Mouse (Mus musculus) myocyte (in vitro differentiated cells): ENCODE data around the gene Actl6a. TPM values are rescaled to one million over a fixed set of nuclear protein-coding genes. Genes with fewer than 3 reads are reported as not detected.
"Not testable (repeated sequence)": the region's sequence is repeated elsewhere in the genome, so short reads cannot be mapped to it uniquely, and the experiment has no call there.

Source experiments
- H3K27me3 ChIP-seq: one replicate; pipeline ENCODE4 v1.6.1; 2011; ENCODE audit not compliant: control insufficient read depth, insufficient read depth, insufficient read length
- H3K36me3 ChIP-seq: one replicate; pipeline ENCODE4 v1.6.1; 2011; ENCODE audit not compliant: control insufficient read depth, insufficient read depth
- H3K4me2 ChIP-seq: one replicate; pipeline ENCODE4 v1.6.1; 2011; ENCODE audit warnings: low read depth, control low read depth
- H3K4me3 ChIP-seq: one replicate; pipeline ENCODE4 v1.5.1; 2011; ENCODE audit warnings: mild to moderate bottlenecking, control low read depth, moderate library complexity
- H3K79me2 ChIP-seq: one replicate; pipeline ENCODE4 v1.6.1; 2011; ENCODE audit not compliant: control insufficient read depth, insufficient read depth
- H3ac ChIP-seq: one replicate; pipeline ENCODE4 v1.6.1; 2011; ENCODE audit not compliant: control insufficient read depth, insufficient read length
- CEBPB ChIP-seq: IDR thresholded peaks from 2 replicates; pipeline ENCODE4 v1.6.1; 2011; ENCODE audit warnings: mild to moderate bottlenecking, moderate library complexity; ENCODE audit not compliant: poor library complexity, insufficient read depth, severe bottlenecking
- E2F4 ChIP-seq: IDR thresholded peaks from one replicate; pipeline ENCODE4 v1.6.1; 2011; ENCODE audit warnings: mild to moderate bottlenecking, control low read depth, moderate library complexity; ENCODE audit not compliant: insufficient read depth
- MAX ChIP-seq: IDR thresholded peaks from one replicate; pipeline ENCODE4 v1.6.1; 2011; ENCODE audit warnings: low read depth, mild to moderate bottlenecking, control low read depth
- MYOD1 ChIP-seq, 3 experiments: IDR thresholded peaks; one replicate each; pipeline ENCODE4 v1.6.1; 2011; ENCODE audit warnings: control low read depth in 2 of 3, low read depth in 2 of 3, mild to moderate bottlenecking in 2 of 3, moderate library complexity in 1 of 3; ENCODE audit not compliant: insufficient read length in 2 of 3, control insufficient read depth in 1 of 3
- MYOG ChIP-seq, 3 experiments: IDR thresholded peaks; one replicate each; pipeline ENCODE4 v1.6.1; 2011; ENCODE audit warnings: control low read depth in 2 of 3, low read depth in 2 of 3, mild to moderate bottlenecking in 2 of 3; ENCODE audit not compliant: insufficient read length in 2 of 3, control insufficient read depth in 1 of 3, insufficient read depth in 1 of 3
- POLR2A ChIP-seq: IDR thresholded peaks from one replicate; pipeline ENCODE4 v1.6.1; 2011; ENCODE audit warnings: low read depth, mild to moderate bottlenecking, control low read depth, moderate library complexity; ENCODE audit not compliant: insufficient read length
- POLR2AphosphoS2 ChIP-seq: IDR thresholded peaks from one replicate; pipeline ENCODE4 v1.6.1; 2011; ENCODE audit warnings: low read depth, control low read depth; ENCODE audit not compliant: insufficient read length
- REST ChIP-seq: IDR thresholded peaks from one replicate; pipeline ENCODE4 v1.6.1; 2011; ENCODE audit warnings: mild to moderate bottlenecking, control low read depth, moderate library complexity; ENCODE audit not compliant: insufficient read depth, insufficient read length
- SRF ChIP-seq: IDR thresholded peaks from one replicate; pipeline ENCODE4 v1.6.1; 2011; ENCODE audit warnings: low read depth; ENCODE audit not compliant: control insufficient read depth, insufficient read length
- TCF12 ChIP-seq: IDR thresholded peaks from one replicate; pipeline ENCODE4 v1.6.1; 2011; ENCODE audit warnings: mild to moderate bottlenecking, control low read depth; ENCODE audit not compliant: poor library complexity, insufficient read depth, severe bottlenecking
- TCF3 ChIP-seq: IDR thresholded peaks from one replicate; pipeline ENCODE4 v1.6.1; 2011; ENCODE audit warnings: low read depth, control low read depth; ENCODE audit not compliant: insufficient read length
- USF1 ChIP-seq: IDR thresholded peaks from one replicate; pipeline ENCODE4 v1.6.1; 2011; ENCODE audit warnings: low read depth, mild to moderate bottlenecking, control low read depth, moderate library complexity
- polyA plus RNA-seq: library from polyadenylated mRNA; unstranded; fragments of >200 nt; fragmentation: generic; extraction: Trizol; gene quantifications from one replicate; pipeline ENCODE4 v1.2.1, GENCODE M21; 2012; ENCODE audit warnings: missing spikeins

The Actl6a gene
- polyA plus RNA-seq, result 47.0 TPM

GRCm38 (mm10) chr3:32705647-32706348 is at the start of gene Actl6a:
Actl6a (plus strand) TSS chr3:32706298.
- H3K27me3 ChIP-seq, H3K36me3 ChIP-seq, H3ac ChIP-seq, H3K4me3 ChIP-seq, H3K4me2 ChIP-seq: not testable (repeated sequence)
- H3K79me2 ChIP-seq, result peaks cover 18% of the 10 kb centered on the region

GRCm38 (mm10) chr3:32656398-32656994 is 49.6 kb upstream of the Actl6a start:
- Histone ChIP-seq H3K36me3 (no peaks in the 10 kb centered on the region), H3K4me3 (no peak overlapping the region), H3K4me2 (no peak overlapping the region), H3K27me3 (no peaks in the 10 kb centered on the region), H3K79me2 (no peaks in the 10 kb centered on the region), H3ac (no peak overlapping the region)
- TF ChIP-seq TCF12, result no peak
- TF ChIP-seq USF1, result no peak
- TF ChIP-seq E2F4, result no peak
- TF ChIP-seq POLR2AphosphoS2, result no peak
- TF ChIP-seq POLR2A, result no peak
- no peak for TF ChIP-seq SRF
- TF ChIP-seq CEBPB, result no peak
- no peak for TF ChIP-seq TCF3
- no peak for TF ChIP-seq MYOD1 (IDR thresholded peaks at IDR 0.05; ENCODE audit: control insufficient read depth in 1 of 3, insufficient read length in 2 of 3, low read depth in 2 of 3)
- TF ChIP-seq REST, result no peak
- no peak for TF ChIP-seq MAX
- TF ChIP-seq MYOG (IDR thresholded peaks at IDR 0.05; ENCODE audit: control insufficient read depth in 1 of 3, insufficient read depth in 1 of 3, insufficient read length in 2 of 3, low read depth in 2 of 3), result no peak

- H3K27me3 ChIP-seq, result no peaks in the 10 kb centered on the region
- H3K79me2 ChIP-seq, result no peaks in the 10 kb centered on the region
- H3K4me3 ChIP-seq, result no peak overlapping the region
- no peaks in the 10 kb centered on the region for H3K36me3 ChIP-seq
- H3ac ChIP-seq, result no peak overlapping the region
- no peak overlapping the region for H3K4me2 ChIP-seq
- TF ChIP-seq MAX, result no peak
- TF ChIP-seq TCF12, result no peak
- no peak for TF ChIP-seq SRF
- no peak for TF ChIP-seq E2F4
- no peak for TF ChIP-seq POLR2A
- no peak for TF ChIP-seq CEBPB
- TF ChIP-seq REST, result no peak
- TF ChIP-seq TCF3, result no peak
- no peak for TF ChIP-seq MYOG (IDR thresholded peaks at IDR 0.05; ENCODE audit: control insufficient read depth in 1 of 3, insufficient read depth in 1 of 3, insufficient read length in 2 of 3, low read depth in 2 of 3)
- no peak for TF ChIP-seq USF1
- TF ChIP-seq MYOD1 (IDR thresholded peaks at IDR 0.05; ENCODE audit: control insufficient read depth in 1 of 3, insufficient read length in 2 of 3, low read depth in 2 of 3), result no peak
- TF ChIP-seq POLR2AphosphoS2, result no peak
Measured at GRCm38 (mm10) chr3:32658401-32658800, 47.7 kb upstream of the Actl6a start.

- Histone ChIP-seq H3K4me2 (no peak overlapping the region), H3K4me3 (no peak overlapping the region), H3K36me3 (no peaks in the 10 kb centered on the region)
Measured at GRCm38 (mm10) chr3:32658821-32659220, 47.3 kb upstream of the Actl6a start.

GRCm38 (mm10) chr3:32659506-32659905 is 46.6 kb upstream of the Actl6a start:
- H3ac ChIP-seq, result no peak overlapping the region
- no peak overlapping the region for H3K4me2 ChIP-seq
- H3K36me3 ChIP-seq, result no peaks in the 10 kb centered on the region
- no peaks in the 10 kb centered on the region for H3K27me3 ChIP-seq
- H3K4me3 ChIP-seq, result no peak overlapping the region
- no peaks in the 10 kb centered on the region for H3K79me2 ChIP-seq
- TF ChIP-seq MYOG (IDR thresholded peaks at IDR 0.05; ENCODE audit: control insufficient read depth in 1 of 3, insufficient read depth in 1 of 3, insufficient read length in 2 of 3, low read depth in 2 of 3), result no peak
- no peak for TF ChIP-seq MAX
- TF ChIP-seq SRF, result no peak
- TF ChIP-seq USF1, result no peak
- TF ChIP-seq POLR2A, result no peak
- no peak for TF ChIP-seq TCF12
- TF ChIP-seq TCF3, result no peak
- TF ChIP-seq E2F4, result no peak
- no peak for TF ChIP-seq CEBPB
- no peak for TF ChIP-seq POLR2AphosphoS2
- no peak for TF ChIP-seq REST

More at GRCm38 (mm10) chr3:32658821-32659220, 47.3 kb upstream of the Actl6a start:
- H3ac ChIP-seq, result no peak overlapping the region
- H3K27me3 ChIP-seq, result no peaks in the 10 kb centered on the region
- H3K79me2 ChIP-seq, result no peaks in the 10 kb centered on the region
- no peak for TF ChIP-seq MYOD1 (IDR thresholded peaks at IDR 0.05; ENCODE audit: control insufficient read depth in 1 of 3, insufficient read length in 2 of 3, low read depth in 2 of 3)
